Mouse (Mus musculus): ENCODE results near the gene 3100002H09Rik. TPM values are rescaled to one million over a fixed set of nuclear protein-coding genes. Genes with fewer than 3 reads are reported as not detected.

The 3100002H09Rik gene
- polyA plus RNA-seq, 1 experiment from 2014 or later, result 0.75 TPM

DNA sequence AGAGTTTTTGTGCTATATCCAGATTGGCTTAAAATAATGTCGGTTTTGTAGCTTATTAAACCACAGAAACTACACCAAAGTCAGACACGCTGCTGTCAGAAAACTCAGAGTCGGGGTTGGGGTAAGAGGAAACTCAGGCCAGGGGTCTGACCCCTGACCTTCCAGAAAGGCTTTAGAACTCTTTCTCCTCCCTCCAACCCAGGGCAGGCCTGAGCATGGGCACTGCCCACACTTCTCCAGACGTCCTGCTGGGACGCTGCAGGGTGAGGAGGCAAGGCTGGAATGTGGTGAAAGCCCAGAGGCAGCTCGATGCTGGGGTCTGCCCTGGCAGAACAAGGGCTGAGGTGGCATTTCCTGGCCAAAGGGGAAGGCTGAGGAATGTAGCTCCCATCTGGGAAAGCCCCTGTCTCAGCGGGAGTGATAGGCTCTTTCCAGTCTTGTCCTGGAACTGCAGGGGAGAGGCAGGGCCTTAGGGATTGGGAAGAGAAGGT is 34.6 kb downstream of the 3100002H09Rik start:
- 3% methylated on average over 7 of the region's 7 CpGs for WGBS
- no peak for ATAC-seq (ENCODE audit: low FRiP score)
- peaks cover 51% of the 10 kb centered on the region for H3K27me3 ChIP-seq
- H3K9me3 ChIP-seq (replicated peaks), result no peaks in the 10 kb centered on the region
- peaks cover 19% of the 10 kb centered on the region for H3K4me1 ChIP-seq
- H3K27ac ChIP-seq, result no peak overlapping the region
- H3K9ac ChIP-seq, result peak overlapping the region; percentile 73; the same call in 1 of the 2 replicates
- peak overlapping the region; percentile 51 for H3K4me3 ChIP-seq
- H3K36me3 ChIP-seq, result no peaks in the 10 kb centered on the region
- peak overlapping the region; percentile 99 for H3K4me2 ChIP-seq (replicated peaks)

DNA sequence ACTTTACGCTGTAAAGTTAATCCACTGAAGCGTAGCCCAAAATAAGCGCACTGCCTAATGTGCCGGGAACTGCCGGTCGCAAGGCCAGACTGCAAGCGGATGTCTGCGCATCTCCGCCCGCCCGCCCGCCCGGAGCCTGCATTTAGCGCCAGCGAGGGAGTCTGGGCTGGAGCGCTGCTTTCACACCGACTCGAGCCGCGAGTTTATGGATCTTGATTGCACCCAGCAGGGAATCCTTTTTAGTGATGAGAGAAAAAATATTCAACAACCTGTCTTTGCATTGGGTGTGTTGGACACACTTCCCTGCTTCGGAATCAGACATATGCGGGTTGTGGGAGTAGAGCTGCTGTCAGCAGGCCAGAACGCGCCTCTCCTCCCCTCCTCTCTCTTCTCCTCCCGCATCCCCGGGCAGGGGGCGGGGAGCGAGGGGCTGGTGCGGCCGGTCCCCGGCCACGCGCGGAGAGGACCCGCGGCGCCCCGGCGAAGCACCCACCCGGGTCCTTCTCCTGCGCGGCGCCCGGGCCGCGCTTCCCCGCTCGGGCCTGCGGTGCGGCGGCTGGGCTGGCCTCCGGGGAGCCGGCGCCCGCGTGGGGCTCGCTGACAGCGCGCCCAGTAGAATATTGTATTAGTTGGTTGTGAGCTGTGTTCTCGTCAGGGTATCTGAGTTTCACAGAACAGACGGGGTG is 35.2 kb downstream of the 3100002H09Rik start:
- peak; percentile 58 for ATAC-seq (ENCODE audit: low FRiP score)
- peak overlapping the region; percentile 51 for H3K4me3 ChIP-seq
- H3K36me3 ChIP-seq, result no peaks in the 10 kb centered on the region
- peaks cover 53% of the 10 kb centered on the region for H3K27me3 ChIP-seq
- H3K9me3 ChIP-seq (replicated peaks), result no peaks in the 10 kb centered on the region
- peak overlapping the region; percentile 73 for H3K9ac ChIP-seq
- H3K27ac ChIP-seq, result no peak overlapping the region
- peak overlapping the region; percentile 99 for H3K4me2 ChIP-seq (replicated peaks)
- H3K4me1 ChIP-seq, result peaks cover 19% of the 10 kb centered on the region
- WGBS, result 1% methylated on average over 60 of the region's 61 CpGs

DNA sequence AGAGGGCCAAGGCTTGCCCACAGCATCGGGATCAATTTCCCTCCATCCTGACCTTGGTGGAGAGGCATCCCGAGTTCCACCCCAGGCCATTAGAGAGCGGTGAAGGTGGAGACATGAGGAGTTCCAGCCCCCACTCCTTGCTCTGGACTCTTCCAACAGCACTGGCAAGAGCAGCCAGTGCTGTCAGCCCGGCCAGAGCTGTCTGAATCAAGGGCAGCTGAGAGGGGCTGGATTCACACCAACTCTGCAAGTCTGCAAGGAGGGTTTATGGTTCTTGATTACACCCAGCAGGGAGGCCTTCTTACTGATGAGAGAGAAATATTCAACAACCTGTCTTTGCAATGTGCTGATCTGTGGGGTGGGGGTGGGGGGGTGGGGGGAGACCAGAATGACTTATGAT is 37.0 kb downstream of the 3100002H09Rik start:
- no peak for ATAC-seq (ENCODE audit: low FRiP score)
- H3K4me1 ChIP-seq, result peaks cover 26% of the 10 kb centered on the region
- H3K9ac ChIP-seq, result no peak overlapping the region
- H3K4me2 ChIP-seq (replicated peaks), result no peak overlapping the region
- H3K4me3 ChIP-seq, result no peak overlapping the region
- WGBS, result 66% methylated on average over 4 of the region's 4 CpGs
- H3K36me3 ChIP-seq, result no peaks in the 10 kb centered on the region
- no peak overlapping the region for H3K27ac ChIP-seq
- H3K27me3 ChIP-seq, result peaks cover 59% of the 10 kb centered on the region
- no peaks in the 10 kb centered on the region for H3K9me3 ChIP-seq (replicated peaks)

DNA sequence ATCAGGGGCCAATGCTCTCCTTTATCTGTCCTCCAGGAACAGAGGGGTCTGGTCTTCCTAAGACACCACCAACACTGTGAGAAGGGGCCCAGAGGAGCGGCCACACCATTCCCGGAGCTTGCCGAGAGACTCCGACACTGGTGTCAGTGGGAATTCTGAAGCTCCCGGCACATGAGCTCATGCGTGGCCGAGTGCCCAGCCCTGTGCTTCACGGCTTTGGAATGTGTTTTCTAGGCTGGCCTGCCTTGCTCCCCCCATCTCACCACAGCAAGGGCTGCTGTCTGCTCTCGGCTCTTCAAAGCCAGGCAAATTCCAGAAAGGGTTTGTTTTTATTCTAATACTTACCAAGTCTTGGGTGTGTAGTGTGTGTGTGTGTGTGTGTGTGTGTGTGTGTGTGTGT is 39.6 kb downstream of the 3100002H09Rik start:
- no peak overlapping the region for H3K4me2 ChIP-seq (replicated peaks)
- WGBS, result 71% methylated on average over 9 of the region's 9 CpGs
- H3K4me3 ChIP-seq, result no peak overlapping the region
- ATAC-seq (ENCODE audit: low FRiP score), result no peak
- no peaks in the 10 kb centered on the region for H3K9me3 ChIP-seq (replicated peaks)
- peaks cover 47% of the 10 kb centered on the region for H3K27me3 ChIP-seq
- H3K4me1 ChIP-seq, result peaks cover 22% of the 10 kb centered on the region
- no peak overlapping the region for H3K9ac ChIP-seq
- H3K36me3 ChIP-seq, result no peaks in the 10 kb centered on the region
- no peak overlapping the region for H3K27ac ChIP-seq

DNA sequence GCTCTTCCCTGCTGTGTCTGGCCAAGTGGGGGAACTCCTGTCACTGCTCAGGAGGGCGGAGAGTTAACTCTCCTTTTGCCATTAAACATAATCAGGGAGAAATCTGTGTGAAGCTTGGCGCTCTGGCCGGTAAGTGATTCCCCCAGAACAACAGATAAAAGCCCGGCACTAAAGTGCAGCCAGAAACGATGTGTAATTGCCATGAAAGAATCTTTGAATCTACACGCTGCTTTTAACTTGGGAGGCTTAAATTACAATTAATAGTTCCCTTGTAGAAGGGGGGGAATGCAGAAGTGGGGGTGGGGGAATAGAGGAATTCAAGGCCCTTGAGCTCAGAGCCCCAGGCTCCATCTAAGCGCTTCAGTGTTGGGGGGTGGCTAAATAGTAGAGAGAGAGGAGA is 40.9 kb downstream of the 3100002H09Rik start:
- WGBS, result 34% methylated on average over 7 of the region's 7 CpGs
- no peak overlapping the region for H3K4me2 ChIP-seq (replicated peaks)
- ATAC-seq (ENCODE audit: low FRiP score), result no peak
- no peaks in the 10 kb centered on the region for H3K36me3 ChIP-seq
- no peak overlapping the region for H3K27ac ChIP-seq
- peaks cover 10% of the 10 kb centered on the region for H3K4me1 ChIP-seq
- H3K4me3 ChIP-seq, result no peak overlapping the region
- H3K9ac ChIP-seq, result no peak overlapping the region
- peaks cover 39% of the 10 kb centered on the region for H3K27me3 ChIP-seq
- no peaks in the 10 kb centered on the region for H3K9me3 ChIP-seq (replicated peaks)

DNA sequence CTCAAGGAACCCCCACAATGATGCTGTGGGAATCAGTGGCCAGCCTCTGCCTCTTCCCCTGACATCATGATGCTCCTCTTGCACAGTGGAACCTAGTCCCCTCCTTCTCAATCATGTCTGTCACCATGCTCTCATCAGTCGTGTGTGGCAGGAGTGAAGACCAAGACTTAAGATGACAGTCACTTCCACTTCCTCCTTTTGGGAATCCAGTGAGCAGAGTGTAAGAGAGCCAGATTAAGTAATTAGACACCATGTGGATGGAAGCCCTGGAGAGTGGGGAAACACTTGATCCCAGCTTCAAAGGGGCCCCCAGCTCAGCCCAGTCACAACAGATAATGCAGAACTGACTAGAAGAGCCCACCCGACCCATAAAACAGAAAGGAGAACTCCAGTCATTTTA is 47.2 kb downstream of the 3100002H09Rik start:
- H3K9me3 ChIP-seq (replicated peaks), result no peaks in the 10 kb centered on the region
- peaks cover 20% of the 10 kb centered on the region for H3K4me1 ChIP-seq
- H3K27ac ChIP-seq, result no peak overlapping the region
- no peak overlapping the region for H3K9ac ChIP-seq
- 60% methylated on average over 2 of the region's 2 CpGs for WGBS
- no peak overlapping the region for H3K4me2 ChIP-seq (replicated peaks)
- no peak for ATAC-seq (ENCODE audit: low FRiP score)
- H3K4me3 ChIP-seq, result no peak overlapping the region
- no peaks in the 10 kb centered on the region for H3K36me3 ChIP-seq
- peaks cover 1% of the 10 kb centered on the region; the same call in 1 of the 2 replicates for H3K27me3 ChIP-seq

DNA sequence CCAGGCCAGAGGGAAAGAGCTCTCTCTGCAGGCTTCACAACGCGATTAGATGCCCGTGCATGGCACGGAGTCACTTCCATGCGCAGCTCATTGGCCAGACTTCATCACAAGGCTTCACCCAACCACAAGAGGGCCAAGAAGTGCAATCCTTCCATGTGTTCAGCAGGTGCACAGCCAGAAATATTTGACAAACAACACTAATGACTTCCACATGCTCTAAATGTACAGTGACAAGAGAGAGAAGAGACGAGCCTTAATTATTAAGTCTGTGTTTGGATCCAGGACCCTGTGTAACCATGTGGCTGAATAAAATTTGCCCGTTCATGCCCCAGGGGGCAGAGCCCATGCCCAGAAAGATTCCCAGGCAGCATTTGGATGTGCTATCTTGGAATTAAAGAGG is 47.9 kb downstream of the 3100002H09Rik start:
- H3K27ac ChIP-seq, result no peak overlapping the region
- no peak for ATAC-seq (ENCODE audit: low FRiP score)
- H3K27me3 ChIP-seq, result no peaks in the 10 kb centered on the region
- H3K9ac ChIP-seq, result no peak overlapping the region
- H3K4me2 ChIP-seq (replicated peaks), result no peak overlapping the region
- H3K9me3 ChIP-seq (replicated peaks), result no peaks in the 10 kb centered on the region
- peaks cover 20% of the 10 kb centered on the region for H3K4me1 ChIP-seq
- WGBS, result 59% methylated on average over 7 of the region's 7 CpGs
- H3K36me3 ChIP-seq, result no peaks in the 10 kb centered on the region
- H3K4me3 ChIP-seq, result no peak overlapping the region

Other genes starting within 250 kb of the 3100002H09Rik start
- 24.2 and 24.4 TPM in 2 replicates for gene Pou3f1, start 46.0 kb upstream of the 3100002H09Rik start, polyA plus RNA-seq (2016; fragmentation: Nextera tagmentation; extraction: Ambion mirVana)
- 60.7 and 68.8 TPM in 2 replicates for gene Utp11, start 82.8 kb upstream of the 3100002H09Rik start, polyA plus RNA-seq (2016; fragmentation: Nextera tagmentation; extraction: Ambion mirVana)
- 3.3 and 6.8 TPM in 2 replicates for gene Fhl3, start 89.9 kb upstream of the 3100002H09Rik start, polyA plus RNA-seq (2016; fragmentation: Nextera tagmentation; extraction: Ambion mirVana)
- 157 and 164 TPM in 2 replicates for gene Sf3a3, start 104.0 kb upstream of the 3100002H09Rik start, polyA plus RNA-seq (2016; fragmentation: Nextera tagmentation; extraction: Ambion mirVana)
- gene Inpp5b, start 131.0 kb upstream of the 3100002H09Rik start, polyA plus RNA-seq (2016; fragmentation: Nextera tagmentation; extraction: Ambion mirVana), result 23.7 and 25.8 TPM in 2 replicates
- 12.4 and 13.7 TPM in 2 replicates for gene Mtf1, start 191.3 kb upstream of the 3100002H09Rik start, polyA plus RNA-seq (2016; fragmentation: Nextera tagmentation; extraction: Ambion mirVana)
- gene Yrdc, start 239.9 kb upstream of the 3100002H09Rik start, polyA plus RNA-seq (2016; fragmentation: Nextera tagmentation; extraction: Ambion mirVana), result 44.4 and 48.5 TPM in 2 replicates
- 77.6 and 84.0 TPM in 2 replicates for gene 1110065P20Rik, start 240.4 kb upstream of the 3100002H09Rik start, polyA plus RNA-seq (2016; fragmentation: Nextera tagmentation; extraction: Ambion mirVana)

Data from hindbrain, embryonic 12.5 days (tissue).